Mouse (Mus musculus) left cerebral cortex, adult 18-20 months (tissue): ENCODE measurements around the gene Sms. TPM values are rescaled to one million over a fixed set of nuclear protein-coding genes. Genes with fewer than 3 reads are reported as not detected.

Experiments used
- DNase-seq, 2 experiments: peaks; one replicate each; pipeline ENCODE4 v3.0.0; 2021 to 2022; ENCODE audit warnings: low spot score in 2 of 2, mixed read lengths in 1 of 2
- long read RNA-seq, 2 experiments: library from polyadenylated mRNA; stranded (forward); transcript quantifications; one replicate each; pipeline ENCODE4 v2.0.0; 2021
- total RNA-seq, 2 experiments: library from RNA; stranded (reverse); gene quantifications; 2 replicates each; pipeline ENCODE4 v1.2.3; 2021

Gene Sms
- total RNA-seq, result 10 to 100 TPM; 71.8 to 75.7 TPM
- long read RNA-seq, experiment 1, transcript Sms-201 (11 exons, 3,717 nt), result major isoform, 43 of 60 reads
- long read RNA-seq, experiment 1, partial matches to known transcripts, result 5 of 60 reads
- long read RNA-seq, experiment 1, other reads (novel, unspliced or antisense), result 12 of 60 reads
- long read RNA-seq, experiment 2, transcript Sms-201 (11 exons, 3,717 nt), result major isoform, 24 of 38 reads
- long read RNA-seq, experiment 2, partial matches to known transcripts, result 2 of 38 reads
- long read RNA-seq, experiment 2, other reads (novel, unspliced or antisense), result 11 of 38 reads

- DNase-seq, result peak; percentile 18 to 43
These were observed at the start of gene Sms for GRCm38 (mm10) chrX:157491944-157492726. Sms (minus strand) TSS chrX:157492287.

DNA sequence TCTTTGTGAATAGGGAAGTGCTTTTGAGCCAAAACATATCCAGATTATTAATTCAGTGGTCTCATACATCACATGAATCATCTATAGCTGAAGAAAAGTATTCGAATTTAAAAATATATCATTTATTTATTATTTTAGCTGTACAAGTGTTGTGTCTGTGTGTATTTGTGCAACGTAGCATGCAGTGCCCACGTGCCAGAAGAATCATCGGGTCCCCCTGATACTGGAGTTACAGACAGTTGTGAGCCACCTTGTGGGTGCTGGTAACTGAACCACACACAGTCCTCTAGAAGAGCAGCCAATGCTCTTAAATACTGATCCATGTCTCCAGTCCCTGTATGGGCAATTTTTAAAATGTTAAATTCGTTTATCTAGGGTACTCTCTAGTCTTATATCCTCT, 14.3 kb upstream of the Sms start:
- DNase-seq, result no peak

DNA sequence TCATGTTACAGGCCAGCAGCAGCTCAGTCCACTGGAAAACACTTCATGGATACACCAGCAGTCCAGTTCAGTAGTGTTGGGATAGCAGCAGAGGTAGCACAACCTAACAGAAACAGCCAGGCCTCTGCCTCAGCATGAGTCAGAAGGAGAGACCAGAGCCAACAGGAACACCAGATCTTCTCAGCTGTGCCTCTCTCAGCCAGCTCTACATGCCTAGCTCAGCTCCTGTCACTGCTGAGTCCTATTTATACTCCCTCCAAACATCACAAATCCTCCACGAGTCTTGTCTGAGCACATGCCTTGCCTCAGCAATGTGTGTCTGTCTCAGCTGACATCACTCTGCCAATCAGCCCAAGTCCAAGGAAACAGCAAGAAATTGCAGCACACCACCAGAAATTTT, 12.4 kb upstream of the Sms start:
- no peak for DNase-seq

GRCm38 (mm10) chrX:157501871-157502270, 9.8 kb upstream of the Sms start:
- DNase-seq, result no peak

- DNase-seq, result no peak
These were observed 7.9 kb upstream of the Sms start for GRCm38 (mm10) chrX:157500004-157500403.

DNA sequence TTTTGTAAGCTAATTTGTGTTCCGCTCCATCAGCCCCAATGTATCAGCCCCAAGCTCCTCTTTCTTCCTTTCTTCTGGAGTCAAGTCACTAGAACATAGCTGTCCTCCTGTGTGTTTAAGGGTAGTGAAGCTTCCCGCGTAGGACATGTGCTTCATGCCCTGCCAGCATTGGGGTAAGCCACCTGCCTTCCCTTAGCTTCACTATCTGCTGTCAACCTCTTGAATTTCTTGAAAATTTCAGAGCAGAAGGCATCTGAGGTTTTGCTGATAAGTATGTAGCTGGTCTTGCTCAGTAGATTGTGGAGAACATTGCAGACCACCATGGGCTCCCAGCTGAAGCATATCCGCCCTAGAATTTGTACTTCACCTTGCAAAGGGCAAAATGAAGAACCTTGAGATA, 1.1 kb upstream of the Sms start:
- DNase-seq, result no peak

- peak; percentile 12 to 39 for DNase-seq
These were observed 747 bp downstream of the Sms start for GRCm38 (mm10) chrX:157491145-157491935.

DNA sequence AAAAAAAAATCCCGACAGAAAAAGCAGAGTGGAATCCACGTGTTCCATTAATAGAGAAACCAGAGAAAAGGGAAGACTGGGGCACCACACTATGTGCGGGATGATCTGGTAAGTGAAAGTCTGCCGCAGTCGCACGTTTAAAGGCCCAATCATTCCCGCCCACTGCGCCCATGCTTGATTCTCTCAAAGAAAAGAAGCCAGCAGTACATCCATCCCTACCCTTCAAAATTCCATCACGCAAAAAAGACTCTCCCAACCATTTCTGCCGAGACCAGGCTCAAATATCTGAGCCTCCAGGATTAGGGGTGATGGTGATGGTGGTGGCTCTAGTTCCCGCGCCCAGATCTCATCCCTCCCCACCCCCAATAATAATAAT, 1.3 kb downstream of the Sms start:
- DNase-seq, result peak; percentile 4 to 13

DNA sequence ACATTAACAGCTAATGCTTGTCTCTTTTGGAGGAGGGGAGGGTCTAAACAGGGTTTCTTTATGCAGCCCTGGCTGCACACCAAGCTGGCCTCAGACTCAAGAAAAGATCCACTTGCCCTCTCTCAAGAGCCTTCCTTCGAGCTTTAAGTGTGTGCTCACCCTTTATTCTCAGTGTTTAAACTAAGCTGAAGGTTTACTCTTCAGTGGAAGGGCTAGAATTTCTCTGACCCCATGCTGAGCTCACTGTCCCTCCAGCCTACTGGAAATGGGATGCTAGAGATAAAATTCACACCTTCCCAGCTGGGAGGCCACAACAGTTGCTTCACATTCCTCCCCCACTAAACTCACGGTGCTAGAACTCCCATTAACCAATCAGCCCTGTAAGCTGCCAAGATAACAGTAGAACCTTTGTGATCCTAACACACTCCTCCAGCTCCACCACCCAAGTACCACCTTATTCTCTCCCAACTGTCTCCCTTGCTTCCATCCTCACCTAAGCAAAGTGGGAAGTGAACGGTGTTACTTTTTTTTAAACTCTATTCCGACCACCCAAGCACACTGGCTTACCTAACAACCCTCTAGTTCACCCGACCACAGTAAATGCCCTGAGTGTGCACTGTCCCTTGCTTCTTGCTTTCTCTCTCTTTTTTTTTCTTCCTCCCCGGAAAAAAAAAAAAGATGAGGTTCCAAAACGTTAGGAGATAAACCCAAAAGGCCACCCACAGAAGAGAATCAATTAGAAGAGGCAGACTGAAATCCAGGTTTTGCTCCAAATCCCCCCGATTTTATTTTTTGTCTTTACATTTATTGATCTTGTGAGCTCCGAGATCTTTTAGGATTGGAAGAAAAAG, 2.0 kb downstream of the Sms start:
- DNase-seq, result no peak

GRCm38 (mm10) chrX:157488831-157489230, 3.3 kb downstream of the Sms start:
- DNase-seq, result no peak

GRCm38 (mm10) chrX:157486765-157487164, 5.3 kb downstream of the Sms start:
- DNase-seq, result peak in 1 of 2 experiments; percentile 6

- DNase-seq, result no peak
These were observed 9.2 kb downstream of the Sms start for GRCm38 (mm10) chrX:157482842-157483241.

GRCm38 (mm10) chrX:157481860-157482259, 10.2 kb downstream of the Sms start:
- DNase-seq, result no peak

GRCm38 (mm10) chrX:157477328-157477727, 14.8 kb downstream of the Sms start:
- DNase-seq, result no peak

DNA sequence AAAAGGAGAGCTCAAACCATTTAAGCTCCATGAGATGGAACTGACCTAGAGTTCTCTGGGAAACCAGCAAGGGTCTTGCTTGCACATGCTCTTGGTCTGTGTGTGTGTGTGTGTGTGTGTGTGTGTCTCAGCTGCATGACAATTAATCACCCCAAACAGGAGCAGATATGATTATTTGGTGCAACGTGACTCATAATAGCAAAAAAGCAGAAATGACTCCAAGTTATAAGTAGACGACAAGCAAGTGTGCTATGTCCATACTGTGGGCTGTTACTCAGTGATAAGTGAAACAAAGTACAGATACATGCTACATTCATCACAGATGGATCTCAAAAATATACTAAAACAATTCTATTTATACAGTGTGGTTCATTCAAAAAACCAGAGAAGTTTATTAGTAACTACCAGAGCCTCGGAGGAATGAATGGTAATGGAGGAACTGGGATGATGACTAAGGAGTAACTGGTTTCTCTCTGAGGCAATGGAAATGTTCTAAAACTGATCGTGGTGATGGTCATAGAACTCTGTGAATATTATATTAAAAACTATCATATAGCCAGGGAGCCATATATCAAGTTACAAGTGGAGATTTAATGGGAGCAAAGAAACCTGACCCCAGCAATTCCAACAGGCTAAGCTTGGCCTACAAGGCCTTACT, 15.8 kb downstream of the Sms start:
- no peak for DNase-seq

DNA sequence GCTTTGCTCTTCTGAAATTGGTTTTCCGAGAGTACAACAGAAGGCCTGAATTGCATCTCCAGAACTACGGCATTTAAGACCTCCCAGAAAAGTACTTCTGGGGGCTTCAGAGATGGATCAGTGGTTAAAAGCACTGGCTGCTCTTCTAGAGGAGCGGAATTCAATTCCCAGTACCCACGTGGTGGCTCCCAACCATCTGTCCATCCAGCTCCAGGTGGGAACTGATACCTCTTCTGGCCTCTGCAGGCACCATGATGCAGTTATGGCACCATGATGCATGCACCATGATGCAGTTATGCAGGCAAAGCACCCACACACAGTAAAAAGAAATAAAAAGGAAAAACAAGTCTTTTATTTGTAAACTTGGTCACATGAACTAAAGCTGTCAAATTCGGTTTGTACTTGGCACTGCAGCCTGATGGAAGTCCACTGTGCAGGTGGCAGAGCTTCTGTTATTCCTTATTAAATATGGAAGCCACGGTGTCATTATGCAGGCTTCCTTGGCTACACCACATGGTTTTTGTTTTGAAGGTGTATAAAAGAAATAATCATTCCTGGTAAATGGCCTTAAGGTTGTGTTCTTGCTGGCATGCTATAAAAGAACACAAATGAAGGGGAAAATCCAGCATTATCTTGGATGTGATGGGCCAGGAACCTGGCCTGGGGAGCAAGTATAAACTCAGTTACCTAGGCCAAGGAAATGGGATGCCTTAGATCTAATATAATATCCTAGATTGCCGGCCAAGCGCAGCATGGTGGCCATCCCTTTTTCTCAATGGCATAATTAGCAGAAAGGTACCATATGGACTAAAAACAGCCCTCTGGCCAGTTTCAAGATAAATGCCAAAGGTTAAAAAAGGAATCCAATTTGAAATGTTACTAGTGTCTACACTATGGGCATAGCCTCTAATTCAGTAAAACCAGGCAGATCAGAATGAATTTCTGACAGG, 20.1 kb downstream of the Sms start:
- no peak for DNase-seq

DNA sequence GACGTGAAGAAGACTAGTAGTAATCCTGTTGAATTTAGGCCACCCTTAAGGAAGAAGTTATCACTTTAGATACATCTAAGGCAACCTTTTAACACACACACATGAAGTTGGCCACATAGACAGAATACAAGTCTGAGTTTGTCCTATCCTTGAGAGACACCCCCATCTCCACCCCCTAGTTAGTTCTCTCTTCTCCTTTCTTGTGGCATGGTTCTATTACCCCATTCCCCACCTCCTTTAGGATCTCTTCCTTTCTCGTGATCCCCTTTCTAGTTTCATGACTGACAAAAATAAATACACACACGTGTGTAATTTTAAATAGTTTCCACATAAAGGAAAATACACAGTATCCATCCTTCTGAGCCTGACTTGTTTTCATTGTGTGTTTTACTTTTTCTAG, 23.3 kb downstream of the Sms start:
- no peak for DNase-seq

DNA sequence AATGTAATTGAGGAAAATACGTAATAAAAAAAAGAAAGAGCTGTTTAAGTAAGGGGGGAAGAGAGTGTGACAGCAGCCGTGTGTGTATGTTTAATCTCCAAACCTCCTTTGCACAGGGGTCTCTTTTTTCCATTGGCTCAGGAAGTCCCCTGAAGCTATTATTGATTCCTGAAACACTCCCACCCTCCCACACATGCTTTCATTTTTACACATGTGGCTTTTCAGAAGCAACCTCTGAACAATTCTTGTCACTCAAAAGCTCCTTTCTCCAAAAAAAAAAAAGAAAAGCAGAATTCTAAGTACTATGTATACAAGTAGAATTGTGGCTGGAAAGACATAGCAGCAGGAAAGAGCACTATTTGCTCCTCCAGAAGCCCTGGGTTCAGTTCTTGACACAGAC, 24.0 kb downstream of the Sms start:
- no peak for DNase-seq

DNA sequence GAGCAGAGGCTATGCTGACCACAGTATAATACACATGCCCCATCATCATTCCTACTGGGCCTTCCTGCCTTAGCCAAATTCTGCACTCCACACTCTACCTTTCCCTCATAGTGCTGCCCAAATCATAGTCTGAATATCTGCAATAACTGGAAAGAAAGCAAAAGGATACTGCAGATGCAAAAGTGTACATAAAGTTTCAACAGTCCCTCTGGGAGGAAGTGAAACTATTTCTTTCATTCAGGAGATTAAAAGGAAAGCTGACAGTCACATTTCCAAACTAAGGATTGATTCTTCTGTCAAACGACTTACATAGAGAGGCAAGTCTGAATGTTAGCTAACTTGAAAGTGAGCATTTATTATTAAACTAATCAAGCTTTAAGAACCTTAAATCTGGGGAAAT, 26.1 kb downstream of the Sms start:
- no peak for DNase-seq
